Mouse (Mus musculus) erythroblast, embryonic 14.5 days (primary cell): Measurements from ENCODE around the gene Cpeb2.

Source experiments
- GATA1 ChIP-seq: IDR thresholded peaks from 2 replicates; pipeline ENCODE4 v1.6.1; 2012; ENCODE audit warnings: low read length, inconsistent platforms, mixed read lengths
- TAL1 ChIP-seq: IDR thresholded peaks from 3 replicates; pipeline ENCODE4 v1.6.1; 2012; ENCODE audit warnings: low read length, inconsistent platforms, mixed read lengths

- TF ChIP-seq TAL1: no peak
- TF ChIP-seq GATA1: no peak
Measured at GRCm38 (mm10) chr5:43224245-43224644, 8.7 kb upstream of the Cpeb2 start.
